Mouse (Mus musculus) limb, embryonic 15.5 days (tissue): ENCODE measurements around the gene Gm867. TPM values are rescaled to one million over a fixed set of nuclear protein-coding genes. Genes with fewer than 3 reads are reported as not detected.

Experiments used
- ATAC-seq: fragments of 200-750 bp; cut with Nextera tagmentation; 2 replicates; pipeline ENCODE4 v1.8.0; 2017; ENCODE audit warnings: low read depth, moderate TSS enrichment; ENCODE audit not compliant: insufficient number of reproducible peaks, low FRiP score, low TSS enrichment
- H3K27ac ChIP-seq: fragments of 300-500 bp; sonication (generic); 2 replicates; pipeline ENCODE4 v1.5.1; 2015; ENCODE audit warnings: moderate library complexity, mild to moderate bottlenecking, inconsistent platforms
- H3K27me3 ChIP-seq: fragments of 300-500 bp; sonication (generic); 2 replicates; pipeline ENCODE4 v1.6.1; 2015; ENCODE audit warnings: inconsistent platforms
- H3K36me3 ChIP-seq: fragments of 300-500 bp; sonication (generic); 2 replicates; pipeline ENCODE4 v1.6.1; 2015; ENCODE audit warnings: inconsistent platforms
- H3K4me1 ChIP-seq: fragments of 300-500 bp; sonication (generic); 2 replicates; pipeline ENCODE4 v1.6.1; 2015; ENCODE audit warnings: inconsistent platforms
- H3K4me2 ChIP-seq: fragments of 300-500 bp; sonication (generic); 2 replicates; pipeline ENCODE4 v1.6.1; 2015; ENCODE audit warnings: mild to moderate bottlenecking, inconsistent platforms
- H3K4me3 ChIP-seq: fragments of 300-500 bp; sonication (generic); 2 replicates; pipeline ENCODE4 v1.5.1; 2015; ENCODE audit warnings: mild to moderate bottlenecking, inconsistent platforms
- H3K9ac ChIP-seq: fragments of 300-500 bp; sonication (generic); 2 replicates; pipeline ENCODE4 v1.6.1; 2015; ENCODE audit warnings: inconsistent platforms
- H3K9me3 ChIP-seq: fragments of 300-500 bp; sonication (generic); 2 replicates; pipeline ENCODE4 v1.6.1; 2016; ENCODE audit warnings: inconsistent platforms
- WGBS: fragments of 180-500 bp; shearing (Covaris S2); methylation state at CpG from one replicate; pipeline ENCODE4 v1.1.7; 2015; 5-methylcytosine and 5-hydroxymethylcytosine counted together
- polyA plus RNA-seq: library from polyadenylated mRNA; unstranded; fragments of >200 nt; fragmentation: Nextera tagmentation; extraction: Ambion mirVana; gene quantifications from 2 replicates; pipeline ENCODE4 v1.2.1, GENCODE M21; 2015

The Gm867 gene
- polyA plus RNA-seq, result 0.41 TPM in 1 of 2 replicates, not detected in the other

DNA sequence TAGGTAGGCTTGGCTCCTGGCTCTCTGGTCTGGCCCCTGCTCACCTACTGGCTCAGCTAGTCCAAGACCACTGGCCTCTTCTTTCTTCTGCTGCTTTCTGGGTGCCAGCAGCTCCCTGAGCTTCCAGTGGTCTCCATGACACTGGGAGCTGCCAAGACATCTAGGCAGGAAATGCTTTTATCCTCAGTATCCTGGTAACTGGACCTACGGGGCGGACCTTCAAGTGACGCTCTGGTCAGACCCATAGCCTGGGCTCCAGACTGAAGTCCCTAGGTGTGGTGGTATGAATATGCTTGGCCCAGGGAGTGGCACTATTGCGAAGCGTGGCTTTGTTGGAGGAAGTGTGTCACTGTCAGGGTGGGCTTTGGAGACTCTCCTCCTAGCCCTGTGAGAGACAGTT, at the start of gene Gm867:
Gene Gm867 (minus strand): TSS at position 153 of the 400 bp plus-strand sequence.
- no peak within 1 kb of the TSS for H3K9ac ChIP-seq
- 76% methylated on average over 5 of the region's 5 CpGs for WGBS
- H3K36me3 ChIP-seq, result no peaks in the 10 kb centered on the region
- H3K4me1 ChIP-seq, result peaks cover 7% of the 10 kb centered on the region
- H3K9me3 ChIP-seq, result no peaks in the 10 kb centered on the region
- H3K27me3 ChIP-seq, result peaks cover 20% of the 10 kb centered on the region
- H3K27ac ChIP-seq, result no peak within 1 kb of the TSS
- no peak within 1 kb of the TSS for H3K4me3 ChIP-seq
- no peak within 1 kb of the TSS for H3K4me2 ChIP-seq
- no peak for ATAC-seq

DNA sequence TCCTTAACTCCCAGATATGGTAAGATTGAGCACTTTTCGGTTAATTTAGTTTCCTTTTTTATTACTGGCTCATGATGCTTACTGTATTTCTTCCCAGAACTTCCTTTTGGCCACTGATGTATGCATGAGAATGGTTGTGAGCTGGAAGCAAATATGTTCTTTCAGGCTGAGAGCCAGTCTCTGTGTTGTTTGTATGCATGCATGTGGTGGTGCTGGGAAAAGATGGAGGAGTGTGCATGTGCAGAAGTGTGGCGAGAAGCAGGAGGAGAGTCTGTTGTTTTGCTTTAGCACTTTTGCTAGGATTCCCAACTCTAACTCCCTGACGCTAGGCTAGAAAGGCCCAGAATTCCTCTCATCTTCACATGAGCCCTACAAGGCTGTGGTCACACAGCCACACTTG, 39.0 kb upstream of the Gm867 start:
- Histone ChIP-seq H3K4me3 (no peak overlapping the region), H3K9ac (no peak overlapping the region), H3K27me3 (no peaks in the 10 kb centered on the region), H3K4me1 (no peaks in the 10 kb centered on the region), H3K27ac (no peak overlapping the region), H3K9me3 (no peaks in the 10 kb centered on the region), H3K4me2 (no peak overlapping the region), H3K36me3 (no peaks in the 10 kb centered on the region)
- 86% methylated on average over 3 of the region's 3 CpGs for whole genome bisulfite sequencing
- ATAC-seq, result no peak

DNA sequence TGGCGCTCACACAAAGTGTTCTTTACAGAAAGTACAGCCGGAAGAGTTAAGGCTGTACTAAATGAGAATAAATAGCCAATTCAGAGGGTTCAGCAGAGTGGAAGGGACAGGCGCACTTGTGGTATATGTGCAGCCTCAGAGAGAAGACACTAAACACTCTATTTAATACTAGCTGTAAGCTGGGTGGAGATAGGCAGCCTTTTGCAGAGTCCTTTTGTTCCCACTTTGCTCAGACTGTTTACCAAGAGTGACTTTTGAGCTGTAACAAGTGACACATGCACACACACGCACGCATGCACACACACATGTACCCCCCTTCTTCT, 38.3 kb upstream of the Gm867 start:
- Histone ChIP-seq H3K36me3 (no peaks in the 10 kb centered on the region), H3K27me3 (no peaks in the 10 kb centered on the region), H3K4me3 (no peak overlapping the region), H3K9me3 (no peaks in the 10 kb centered on the region), H3K9ac (no peak overlapping the region), H3K4me1 (no peaks in the 10 kb centered on the region), H3K27ac (no peak overlapping the region), H3K4me2 (no peak overlapping the region)
- 91% methylated on average over 5 of the region's 5 CpGs for WGBS
- ATAC-seq, result 0 out of 2 replicates have a peak, but pooled peaks have one; percentile 19

DNA sequence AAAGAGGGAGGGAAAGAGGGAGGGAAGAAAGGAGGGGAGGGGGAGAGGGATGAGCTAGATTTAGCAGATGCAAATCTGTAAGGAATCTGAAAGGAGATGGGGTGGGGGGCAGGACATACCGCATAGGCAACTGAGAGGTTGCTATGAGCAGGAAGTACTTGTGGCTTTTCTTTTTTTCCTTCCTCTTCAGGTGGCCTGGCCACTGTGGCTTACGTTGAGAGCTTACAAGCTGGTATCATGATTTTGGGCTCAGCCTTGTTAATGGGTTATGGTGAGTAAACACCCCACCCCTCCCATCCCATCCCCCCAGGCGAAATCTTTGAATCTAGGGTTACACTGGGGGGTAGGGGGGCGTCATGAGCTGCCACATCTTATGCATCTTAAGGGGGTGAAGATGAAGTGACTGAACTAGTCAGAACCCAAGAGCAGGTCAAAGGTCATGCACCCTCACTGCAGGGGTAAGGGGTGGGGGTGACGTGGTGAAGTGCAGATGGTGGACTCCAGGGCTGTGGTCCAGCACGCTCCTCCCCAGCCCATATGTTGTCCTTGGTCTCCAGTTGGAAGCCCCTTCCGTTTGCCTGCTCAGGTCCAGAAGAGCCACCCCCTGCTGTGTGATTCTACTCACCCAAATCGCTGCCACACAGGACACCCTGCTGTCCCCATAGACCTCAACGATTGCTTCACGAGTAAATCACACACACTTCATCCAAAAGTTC, 37.8 kb upstream of the Gm867 start:
- Histone ChIP-seq H3K36me3 (no peaks in the 10 kb centered on the region), H3K4me3 (no peak overlapping the region), H3K4me2 (no peak overlapping the region), H3K4me1 (no peaks in the 10 kb centered on the region), H3K27ac (no peak overlapping the region), H3K9me3 (no peaks in the 10 kb centered on the region), H3K9ac (no peak overlapping the region), H3K27me3 (no peaks in the 10 kb centered on the region)
- 0 out of 2 replicates have a peak, but pooled peaks have one; percentile 35 for ATAC-seq
- 46% methylated on average over 10 of the region's 10 CpGs for WGBS

DNA sequence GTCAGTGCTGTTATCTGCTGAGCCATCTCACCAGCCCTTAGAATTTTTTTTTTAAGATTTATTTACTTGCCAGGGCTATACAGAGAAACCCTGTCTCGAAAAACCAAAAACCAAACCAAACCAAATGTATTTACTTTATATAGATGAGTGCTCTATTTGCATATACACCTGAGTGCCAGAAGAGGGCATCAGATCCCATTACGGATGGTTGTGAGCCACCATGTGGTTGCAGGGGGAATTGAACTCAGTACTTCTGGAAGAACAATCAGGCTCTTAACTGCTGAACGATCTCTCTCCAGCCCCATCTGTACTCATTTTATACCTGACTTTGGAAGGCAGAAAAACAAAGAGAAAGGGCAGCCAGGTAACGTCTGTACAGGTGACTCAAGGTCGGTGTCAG, 34.7 kb upstream of the Gm867 start:
- Histone ChIP-seq H3K4me1 (no peaks in the 10 kb centered on the region), H3K4me2 (no peak overlapping the region), H3K27ac (no peak overlapping the region), H3K9ac (no peak overlapping the region), H3K36me3 (no peaks in the 10 kb centered on the region), H3K9me3 (no peaks in the 10 kb centered on the region), H3K27me3 (no peaks in the 10 kb centered on the region), H3K4me3 (no peak overlapping the region)
- ATAC-seq, result no peak
- WGBS, result 75% methylated on average over 5 of the region's 5 CpGs

DNA sequence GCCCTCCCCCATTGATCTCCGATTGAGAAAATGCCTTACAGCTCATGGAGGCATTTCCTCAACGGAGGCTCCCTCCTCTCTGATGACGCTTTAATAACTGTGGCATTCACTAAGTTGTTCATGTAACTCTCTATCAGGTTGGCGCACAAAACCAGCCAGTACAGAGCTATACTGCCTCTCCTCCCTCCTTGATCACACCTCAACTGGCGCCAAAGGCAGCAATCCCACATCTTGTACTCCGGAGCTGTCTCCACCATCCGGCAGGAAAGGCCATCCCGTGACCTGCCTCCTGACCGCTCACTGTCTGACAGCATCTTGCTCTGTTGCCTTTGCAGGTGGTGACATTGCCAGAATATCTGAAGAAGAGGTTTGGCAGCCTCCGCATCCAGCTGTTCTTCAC, 33.4 kb upstream of the Gm867 start:
- 77% methylated on average over 10 of the region's 10 CpGs for WGBS
- no peak overlapping the region for H3K4me2 ChIP-seq
- no peak overlapping the region for H3K9ac ChIP-seq
- H3K4me3 ChIP-seq, result no peak overlapping the region
- no peak overlapping the region for H3K27ac ChIP-seq
- H3K4me1 ChIP-seq, result no peaks in the 10 kb centered on the region
- H3K36me3 ChIP-seq, result no peaks in the 10 kb centered on the region
- ATAC-seq, result no peak
- H3K27me3 ChIP-seq, result no peaks in the 10 kb centered on the region
- H3K9me3 ChIP-seq, result no peaks in the 10 kb centered on the region

DNA sequence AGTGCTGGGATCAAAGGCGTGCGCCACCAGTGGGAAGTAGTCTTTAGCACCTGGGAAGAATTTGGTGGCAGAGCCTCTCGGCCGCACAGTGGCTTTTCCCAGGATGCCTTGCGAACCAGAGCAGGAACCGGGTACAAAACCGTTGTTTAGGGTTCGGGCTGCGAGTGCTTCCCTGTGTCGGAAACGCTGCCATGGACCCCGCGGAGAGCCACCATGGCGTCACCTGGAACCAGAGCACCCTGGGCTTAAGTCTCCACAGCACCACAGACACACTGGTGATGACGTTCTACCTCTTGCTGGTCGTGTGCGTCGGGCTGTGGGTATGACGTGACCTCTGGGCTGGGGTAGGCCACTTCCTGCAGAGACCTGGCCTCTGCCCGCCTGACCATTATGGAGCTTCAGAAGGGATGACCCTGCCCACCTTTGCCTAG, 13.9 kb upstream of the Gm867 start, which contains the start of gene Gm5134:
Gene Gm5134 (plus strand): TSS at position 134 of the 431 bp plus-strand sequence.
- peaks cover 26% of the 10 kb centered on the region for H3K27me3 ChIP-seq
- no peak within 1 kb of the TSS for H3K27ac ChIP-seq
- H3K9ac ChIP-seq, result no peak within 1 kb of the TSS
- H3K4me1 ChIP-seq, result peaks cover 18% of the 10 kb centered on the region
- H3K4me2 ChIP-seq, result peak within 1 kb of the TSS; percentile 33
- peak within 1 kb of the TSS; percentile 9; the same call in 1 of the 2 replicates for H3K4me3 ChIP-seq
- WGBS, result 25% methylated on average over 20 of the region's 20 CpGs
- ATAC-seq, result no peak
- H3K36me3 ChIP-seq, result no peaks in the 10 kb centered on the region
- no peaks in the 10 kb centered on the region for H3K9me3 ChIP-seq

DNA sequence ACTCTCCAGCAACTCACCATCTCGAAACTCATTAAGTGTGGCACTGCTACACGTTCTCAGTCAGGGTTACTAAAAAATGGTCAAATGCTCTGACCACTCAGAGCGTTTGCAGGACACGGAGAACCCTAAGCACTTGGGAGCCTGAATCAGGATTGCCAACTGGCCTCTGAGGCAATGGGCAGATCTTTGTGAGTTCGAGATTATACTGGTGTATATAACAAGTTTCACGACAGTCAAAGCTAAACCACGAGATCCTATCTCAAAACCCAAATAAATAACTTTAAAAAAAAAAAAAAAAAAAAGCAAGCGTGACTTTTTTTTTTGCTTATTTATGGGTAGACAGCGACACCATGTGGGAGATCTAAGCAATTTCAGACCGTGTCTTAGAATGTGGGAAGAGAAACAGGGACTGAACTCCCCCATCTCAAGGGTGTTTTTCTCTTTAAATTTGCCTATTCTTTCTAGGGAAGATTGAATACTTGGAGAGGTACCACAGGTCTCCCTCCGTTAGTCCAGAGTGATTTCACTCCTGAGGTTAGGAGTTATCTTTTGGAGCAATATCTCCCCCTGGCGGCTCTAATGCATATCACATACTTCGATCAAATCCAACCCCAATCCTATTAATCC, 11.1 kb upstream of the Gm867 start:
- WGBS, result 3% methylated on average over 13 of the region's 13 CpGs
- Histone ChIP-seq H3K4me3 (peak overlapping the region; percentile 44), H3K9ac (peak overlapping the region; percentile 51; the same call in 1 of the 2 replicates), H3K4me2 (peak overlapping the region; percentile 90), H3K27ac (no peak overlapping the region), H3K4me1 (peaks cover 18% of the 10 kb centered on the region), H3K36me3 (no peaks in the 10 kb centered on the region), H3K9me3 (no peaks in the 10 kb centered on the region), H3K27me3 (peaks cover 26% of the 10 kb centered on the region)
- ATAC-seq, result no peak

DNA sequence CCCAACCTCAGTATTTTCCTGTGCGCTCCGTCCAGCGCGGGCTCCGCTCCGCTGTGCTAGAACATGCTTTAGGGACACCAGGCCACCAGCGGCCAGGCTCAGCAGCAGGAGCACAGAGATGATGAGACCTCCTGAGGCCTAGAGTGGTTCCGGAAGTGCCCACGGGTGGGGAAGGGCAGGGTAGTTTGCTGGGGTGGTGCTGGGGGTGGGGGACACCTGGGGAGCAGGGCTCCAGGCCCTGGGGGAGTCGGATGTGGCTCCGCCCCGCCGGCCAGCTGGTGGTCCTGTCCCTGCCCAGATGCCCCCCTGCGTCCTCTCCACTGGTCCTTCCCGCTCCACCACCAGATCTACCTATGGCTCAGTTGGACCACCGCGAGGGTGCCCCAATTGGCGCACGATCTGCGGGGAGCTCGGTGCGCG, 10.3 kb upstream of the Gm867 start:
- Histone ChIP-seq H3K9me3 (no peaks in the 10 kb centered on the region), H3K27me3 (peaks cover 26% of the 10 kb centered on the region), H3K27ac (no peak overlapping the region), H3K4me1 (peaks cover 18% of the 10 kb centered on the region), H3K4me3 (peak overlapping the region; percentile 44), H3K9ac (peak overlapping the region; percentile 51), H3K4me2 (peak overlapping the region; percentile 90), H3K36me3 (no peaks in the 10 kb centered on the region)
- under 1% methylated on average over 23 of the region's 23 CpGs for WGBS
- ATAC-seq, result 0 out of 2 replicates have a peak, but pooled peaks have one; percentile 37

DNA sequence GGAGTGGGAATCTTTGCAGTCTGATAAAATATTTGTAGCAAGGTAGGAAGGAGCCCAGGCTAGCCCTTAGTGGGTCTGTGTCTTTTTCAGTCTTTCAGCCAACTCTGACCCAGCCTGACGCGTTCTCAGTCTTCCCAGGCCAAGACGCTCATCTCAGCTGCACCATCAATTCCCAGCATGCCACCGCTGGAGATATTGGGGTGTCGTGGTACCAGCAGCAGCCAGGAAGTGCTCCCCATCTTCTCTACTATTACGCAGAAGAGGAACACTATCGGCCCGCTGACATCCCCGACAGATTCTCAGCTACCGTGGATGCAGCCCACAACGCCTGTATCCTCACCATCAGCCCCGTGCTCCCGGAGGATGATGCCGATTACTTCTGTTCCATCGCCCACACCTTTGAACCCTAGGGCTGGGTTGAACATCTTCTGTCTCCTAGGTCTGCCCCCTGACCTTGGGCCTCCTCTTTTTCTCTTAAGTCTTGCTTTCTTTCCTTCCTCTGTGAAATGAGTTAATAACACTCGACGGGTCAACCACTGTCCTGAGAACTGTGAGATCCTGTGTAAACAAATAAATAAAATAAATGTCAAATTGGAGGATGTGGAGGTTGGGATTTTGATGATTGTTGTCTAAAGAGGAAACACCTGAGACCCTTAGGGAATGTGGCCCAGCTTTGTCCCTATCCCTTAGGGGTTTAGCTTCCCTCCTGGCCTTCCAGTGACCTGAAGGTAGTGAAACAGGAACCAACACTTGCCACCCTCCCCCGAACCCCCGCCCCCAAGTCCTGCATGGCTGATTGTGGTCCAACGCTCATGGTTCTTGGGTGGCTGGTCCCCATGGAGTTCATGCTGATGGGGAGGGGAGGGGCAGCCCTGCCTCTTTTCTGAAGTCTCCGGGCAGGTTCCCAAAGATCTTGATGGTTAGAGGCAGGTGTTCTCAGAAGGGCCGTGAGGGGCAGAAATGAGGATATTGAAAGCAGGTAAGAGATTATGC, 8.9 kb upstream of the Gm867 start:
- H3K27ac ChIP-seq, result no peak overlapping the region
- ATAC-seq, result no peak
- no peak overlapping the region for H3K9ac ChIP-seq
- H3K4me3 ChIP-seq, result no peak overlapping the region
- WGBS, result 75% methylated on average over 22 of the region's 22 CpGs
- peaks cover 24% of the 10 kb centered on the region for H3K27me3 ChIP-seq
- no peak overlapping the region for H3K4me2 ChIP-seq
- no peaks in the 10 kb centered on the region for H3K36me3 ChIP-seq
- peaks cover 15% of the 10 kb centered on the region for H3K4me1 ChIP-seq
- no peaks in the 10 kb centered on the region for H3K9me3 ChIP-seq

DNA sequence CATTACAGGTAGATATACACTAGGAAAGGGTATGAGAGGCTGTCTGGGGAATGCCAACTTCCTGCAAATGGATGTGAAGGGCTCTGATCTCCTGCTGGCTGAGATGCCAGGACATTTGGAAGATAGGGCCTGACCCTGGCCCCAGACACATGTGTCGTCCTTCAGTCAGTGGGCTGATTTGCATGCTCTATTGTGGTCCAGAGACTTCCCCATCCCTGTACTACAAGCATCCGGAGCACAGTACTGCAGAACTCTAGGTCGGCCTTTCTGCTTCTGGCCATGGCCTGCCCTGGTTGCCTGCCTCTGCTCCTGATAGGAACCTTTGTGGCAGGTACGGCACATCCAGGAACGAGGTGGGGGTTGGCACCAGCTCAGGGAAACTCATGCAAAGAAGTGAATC, 7.6 kb upstream of the Gm867 start:
- Histone ChIP-seq H3K27ac (no peak overlapping the region), H3K4me3 (no peak overlapping the region), H3K4me2 (no peak overlapping the region), H3K9me3 (no peaks in the 10 kb centered on the region), H3K4me1 (peaks cover 12% of the 10 kb centered on the region), H3K9ac (no peak overlapping the region), H3K27me3 (peaks cover 16% of the 10 kb centered on the region; the same call in 1 of the 2 replicates), H3K36me3 (no peaks in the 10 kb centered on the region)
- 77% methylated on average over 5 of the region's 5 CpGs for WGBS
- ATAC-seq, result no peak
